Mouse (Mus musculus) erythroblast, embryonic 14.5 days (primary cell): ENCODE measurements at regions not wholly inside any gene's neighbourhood (a gene's known extent, or its start where the extent isn't known, plus 50 kb on each side); places are given as distances from the start of the nearest gene placed in this dataset.

Experiments used
- GATA1 ChIP-seq: IDR thresholded peaks from 2 replicates; pipeline ENCODE4 v1.6.1; 2012; ENCODE audit warnings: low read length, inconsistent platforms, mixed read lengths
- TAL1 ChIP-seq: IDR thresholded peaks from 3 replicates; pipeline ENCODE4 v1.6.1; 2012; ENCODE audit warnings: low read length, inconsistent platforms, mixed read lengths

DNA sequence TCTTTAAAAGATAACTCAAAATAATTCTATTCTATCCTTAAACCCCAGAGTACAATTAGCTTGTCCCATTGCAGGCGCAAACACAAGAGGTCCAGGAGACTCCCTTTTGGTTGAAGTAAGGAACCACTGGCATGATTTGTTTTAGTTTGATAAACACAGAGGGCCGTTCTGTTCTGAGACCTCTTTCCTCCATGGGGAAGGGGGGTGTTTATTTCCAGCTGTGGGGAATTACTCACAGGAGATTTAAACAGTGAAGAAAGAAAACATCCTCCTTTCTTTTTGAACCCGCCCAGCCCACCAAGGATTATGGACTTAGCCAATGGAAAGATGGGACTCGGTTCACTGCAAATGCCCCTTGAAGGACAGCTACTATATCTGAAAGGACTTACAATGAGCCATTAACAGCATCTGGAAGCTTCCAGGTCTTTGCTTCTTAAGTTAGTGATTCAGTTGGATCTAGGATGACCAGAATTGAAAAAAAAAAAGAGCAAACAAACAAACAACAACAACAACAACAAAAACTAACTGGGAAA, 659.2 kb downstream of the Slc22a22 start:
- TF ChIP-seq GATA1 (no peak), TAL1 (no peak)
